Mouse (Mus musculus) midbrain, embryonic 10.5 days (tissue): Measurements from ENCODE around the gene Vps52. TPM values are rescaled to one million over a fixed set of nuclear protein-coding genes. Genes with fewer than 3 reads are reported as not detected.

Experiments used
- DNase-seq: peaks from one replicate; pipeline ENCODE4 v3.0.0-alpha.2; 2017; ENCODE audit warnings: low spot score
- H3K27ac ChIP-seq: fragments of 300-500 bp; sonication (generic); replicated peaks from 2 replicates; pipeline ENCODE4 v1.5.1; 2016; ENCODE audit warnings: mild to moderate bottlenecking
- H3K27me3 ChIP-seq: fragments of 300-500 bp; sonication (generic); 2 replicates; pipeline ENCODE4 v1.6.1; 2016; ENCODE audit warnings: low read depth, mild to moderate bottlenecking; ENCODE audit not compliant: poor library complexity, severe bottlenecking
- H3K36me3 ChIP-seq: fragments of 300-500 bp; sonication (generic); 2 replicates; pipeline ENCODE4 v1.6.1; 2016; ENCODE audit warnings: mild to moderate bottlenecking, moderate library complexity
- H3K4me1 ChIP-seq: fragments of 300-500 bp; sonication (generic); 2 replicates; pipeline ENCODE4 v1.6.1; 2016
- H3K4me3 ChIP-seq: fragments of 300-500 bp; sonication (generic); 2 replicates; pipeline ENCODE4 v1.5.1; 2016; ENCODE audit warnings: mild to moderate bottlenecking, moderate library complexity
- H3K9me3 ChIP-seq: fragments of 300-500 bp; sonication (generic); replicated peaks from 2 replicates; pipeline ENCODE4 v1.6.1; 2016; ENCODE audit warnings: mild to moderate bottlenecking
- WGBS: fragments of 180-500 bp; shearing (Covaris S2); methylation state at CpG from one replicate; pipeline ENCODE4 v1.1.7; 2016; 5-methylcytosine and 5-hydroxymethylcytosine counted together
- polyA plus RNA-seq: library from polyadenylated mRNA; unstranded; fragments of >200 nt; fragmentation: Nextera tagmentation; extraction: Ambion mirVana; gene quantifications from 2 replicates; pipeline ENCODE4 v1.2.1, GENCODE M21; 2016

Gene Vps52
- 53.5 and 61.0 TPM in 2 replicates for polyA plus RNA-seq

DNA sequence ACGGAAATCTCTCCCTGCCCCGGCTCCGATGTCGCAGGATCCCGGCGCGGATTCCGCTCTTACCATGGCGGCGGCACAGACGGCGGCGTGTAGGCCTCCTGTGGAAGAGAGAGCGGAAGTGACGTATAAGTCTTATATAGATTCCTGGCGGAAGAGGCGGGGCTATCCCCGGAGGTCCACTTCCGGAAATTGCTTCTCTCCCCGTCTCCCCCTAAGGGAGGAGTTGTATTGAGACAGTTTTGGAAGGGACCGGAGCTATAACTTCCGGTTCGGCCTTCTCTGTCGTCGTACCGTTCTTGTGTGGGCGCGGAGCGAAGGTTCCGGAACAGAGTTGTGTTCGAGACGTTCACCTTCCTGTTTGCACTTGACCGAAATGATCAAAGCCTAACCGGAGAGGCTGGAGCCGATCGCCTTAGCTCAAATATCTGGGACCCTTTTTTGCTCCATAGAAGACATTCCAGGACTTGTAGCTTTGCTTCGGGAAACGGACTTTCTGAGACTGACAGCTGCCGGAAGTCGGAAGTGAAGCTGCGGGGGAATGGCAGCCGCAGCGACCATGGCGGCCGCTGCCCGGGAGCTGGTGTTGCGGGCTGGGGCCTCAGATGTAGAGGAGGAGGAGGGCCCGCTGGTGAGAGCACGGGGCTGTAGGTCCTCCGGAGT is at the start of gene Vps52, which contains the start of gene Rps18:
TSS of gene Vps52 (plus strand) at position 258 of the 660 bp plus-strand sequence.
TSS of gene Rps18 (minus strand) at position 447 of the 660 bp plus-strand sequence.
- H3K36me3 ChIP-seq = peaks cover 66% of the 10 kb centered on the region
- H3K4me1 ChIP-seq = peaks cover 55% of the 10 kb centered on the region
- H3K27ac ChIP-seq = peak within 1 kb of the TSS; percentile 98
- no peaks in the 10 kb centered on the region for H3K27me3 ChIP-seq
- H3K9me3 ChIP-seq = no peaks in the 10 kb centered on the region
- peak within 1 kb of the TSS; percentile 99 for H3K4me3 ChIP-seq
- DNase-seq = peak; percentile 95
- under 1% methylated on average over 50 of the region's 50 CpGs for WGBS

DNA sequence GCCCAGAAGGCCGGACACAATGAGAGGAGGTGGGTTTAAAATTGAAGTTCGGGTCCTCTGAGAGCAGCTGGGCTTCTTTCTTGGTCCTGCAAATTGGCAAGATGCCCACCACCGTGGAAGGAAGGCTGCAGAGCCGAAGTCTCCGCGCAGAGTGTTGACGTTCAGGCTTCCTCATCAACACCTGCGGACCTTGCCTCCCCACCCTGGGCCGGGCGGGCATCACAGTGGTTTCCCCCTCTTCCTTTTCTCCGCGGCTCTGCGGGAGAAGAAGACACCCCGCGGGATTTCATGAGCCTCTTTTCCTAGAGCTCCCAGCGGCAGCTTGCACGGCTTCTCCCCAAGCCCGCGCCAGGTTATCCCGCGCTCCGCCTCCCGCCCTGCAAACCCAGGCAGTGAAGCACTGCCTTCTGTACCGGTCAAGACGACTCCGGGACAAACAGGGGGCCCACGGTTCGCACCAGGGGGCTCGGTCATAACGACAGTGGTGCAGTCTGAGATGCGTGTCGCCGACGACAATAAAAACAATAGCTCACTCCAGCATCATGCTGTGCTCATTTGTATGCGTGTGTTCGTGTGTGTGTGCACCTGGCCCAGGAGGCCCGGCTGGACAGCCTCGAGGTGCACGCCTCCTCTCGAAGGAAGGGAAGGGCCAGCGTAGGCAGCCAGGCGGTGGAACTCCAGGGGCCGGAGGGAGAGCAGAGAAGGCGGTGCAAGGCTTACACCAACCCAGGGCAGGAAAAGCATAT is 47.1 kb upstream of the Vps52 start:
- DNase-seq = peak; percentile 54
- peaks cover 39% of the 10 kb centered on the region for H3K4me1 ChIP-seq
- H3K9me3 ChIP-seq = no peaks in the 10 kb centered on the region
- peak overlapping the region; percentile 91 for H3K27ac ChIP-seq
- peaks cover 32% of the 10 kb centered on the region for H3K36me3 ChIP-seq
- under 1% methylated on average over 44 of the region's 44 CpGs for WGBS
- H3K4me3 ChIP-seq = peak overlapping the region; percentile 85
- H3K27me3 ChIP-seq = peaks cover 7% of the 10 kb centered on the region; the same call in 1 of the 2 replicates

DNA sequence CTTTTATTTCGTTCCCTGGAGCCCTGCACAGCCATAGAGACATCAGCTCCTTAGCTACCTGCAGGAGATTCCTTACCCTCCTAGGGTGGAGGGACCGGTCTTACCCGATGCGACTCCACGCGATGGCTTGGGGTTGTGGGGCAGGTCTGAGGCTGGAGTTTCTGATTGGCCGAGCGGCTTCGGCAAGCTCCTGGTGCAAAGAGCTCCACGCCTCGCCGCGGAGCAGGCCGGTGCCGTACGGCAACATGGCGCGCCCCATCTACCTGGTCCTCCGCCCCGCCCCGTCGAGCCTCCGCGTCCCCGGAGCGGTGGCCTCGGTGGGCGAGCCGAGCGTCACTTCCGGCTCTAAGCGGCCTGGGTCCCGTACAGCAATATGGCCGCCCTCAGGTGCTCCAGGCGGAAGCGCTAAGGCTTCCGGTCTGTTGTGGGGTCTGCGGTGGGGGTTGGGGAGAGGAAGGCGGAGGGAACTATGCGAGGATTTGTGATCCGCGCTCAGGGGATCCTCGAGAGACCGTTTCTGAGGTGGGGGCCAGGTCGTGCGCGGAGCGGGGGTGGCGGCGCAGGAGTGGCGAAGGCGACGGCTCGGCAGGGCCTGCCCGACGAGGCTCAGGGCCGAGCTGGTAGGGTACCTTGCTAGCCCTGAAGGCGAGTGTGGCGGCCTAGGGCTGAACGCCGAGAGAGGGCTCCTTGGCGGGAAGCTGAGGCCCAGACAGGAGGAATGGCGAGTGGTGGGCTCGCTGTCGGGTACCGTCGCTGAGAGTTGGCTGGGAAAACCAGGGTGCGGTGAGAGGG is 46.3 kb upstream of the Vps52 start, which contains the start of gene Daxx:
TSS of gene Daxx (plus strand) at position 338 of the 792 bp plus-strand sequence.
- Histone ChIP-seq H3K9me3 (no peaks in the 10 kb centered on the region), H3K4me3 (peak within 1 kb of the TSS; percentile 85), H3K27me3 (peaks cover 7% of the 10 kb centered on the region; the same call in 1 of the 2 replicates), H3K27ac (peak within 1 kb of the TSS; percentile 91), H3K36me3 (peaks cover 40% of the 10 kb centered on the region), H3K4me1 (peaks cover 44% of the 10 kb centered on the region)
- peak; percentile 99 for DNase-seq
- WGBS = under 1% methylated on average over 68 of the region's 68 CpGs

DNA sequence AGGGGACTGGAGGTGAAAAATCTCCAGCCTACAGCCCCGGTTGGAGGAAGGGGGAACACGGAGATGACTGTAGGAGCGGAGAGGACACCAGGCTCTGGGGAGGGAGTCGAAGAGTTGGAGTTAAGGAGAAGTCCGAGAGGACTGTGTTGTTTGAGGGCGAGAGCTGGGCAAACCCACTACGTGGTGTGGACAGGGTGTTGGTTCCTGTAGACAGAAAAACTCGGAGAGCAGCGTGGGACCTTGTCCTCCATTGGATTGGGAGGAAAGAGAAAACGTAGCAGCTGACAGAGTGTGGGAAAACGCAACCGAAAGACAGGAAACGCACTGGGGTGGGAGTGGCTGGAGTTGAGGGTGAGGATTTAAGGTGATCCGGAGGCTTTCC is 45.8 kb upstream of the Vps52 start:
- peaks cover 7% of the 10 kb centered on the region; the same call in 1 of the 2 replicates for H3K27me3 ChIP-seq
- H3K4me3 ChIP-seq = peak overlapping the region; percentile 85
- no peak for DNase-seq
- H3K4me1 ChIP-seq = peaks cover 47% of the 10 kb centered on the region
- peak overlapping the region; percentile 91 for H3K27ac ChIP-seq
- WGBS = 1% methylated on average over 14 of the region's 14 CpGs
- peaks cover 46% of the 10 kb centered on the region for H3K36me3 ChIP-seq
- H3K9me3 ChIP-seq = no peaks in the 10 kb centered on the region

DNA sequence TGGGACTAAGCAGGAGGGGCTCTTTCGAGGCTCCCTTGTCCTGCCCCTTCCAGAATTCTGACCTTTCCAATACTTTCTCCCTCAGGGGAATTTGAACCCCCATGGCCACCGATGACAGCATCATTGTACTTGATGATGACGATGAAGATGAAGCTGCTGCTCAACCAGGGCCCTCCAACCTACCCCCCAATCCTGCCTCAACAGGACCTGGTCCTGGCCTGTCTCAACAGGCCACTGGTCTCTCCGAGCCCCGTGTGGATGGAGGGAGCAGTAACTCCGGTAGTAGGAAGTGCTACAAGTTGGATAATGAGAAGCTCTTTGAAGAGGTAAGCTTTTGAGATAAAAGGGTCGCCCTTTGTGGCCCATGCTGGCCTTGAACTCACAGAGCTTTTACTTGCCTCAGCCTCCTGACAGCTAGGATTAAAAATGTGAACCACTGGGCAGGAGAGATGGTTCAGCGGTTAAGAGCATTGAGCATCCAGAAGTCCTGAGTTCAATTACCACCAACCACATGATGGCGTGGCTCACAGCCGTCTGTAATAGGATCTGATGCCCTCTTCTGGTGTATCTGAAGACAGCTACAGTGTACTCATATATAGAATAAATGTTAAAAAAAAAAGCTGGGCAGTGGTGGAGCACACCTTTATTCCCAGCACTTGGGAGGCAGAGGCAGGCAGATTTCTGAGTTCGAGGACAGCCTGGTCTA is 45.1 kb upstream of the Vps52 start:
- Histone ChIP-seq H3K27me3 (peaks cover 7% of the 10 kb centered on the region; the same call in 1 of the 2 replicates), H3K4me1 (peaks cover 50% of the 10 kb centered on the region), H3K36me3 (peaks cover 50% of the 10 kb centered on the region), H3K4me3 (peak overlapping the region; percentile 85), H3K27ac (peak overlapping the region; percentile 91), H3K9me3 (no peaks in the 10 kb centered on the region)
- 56% methylated on average over 11 of the region's 11 CpGs for WGBS
- DNase-seq = no peak

DNA sequence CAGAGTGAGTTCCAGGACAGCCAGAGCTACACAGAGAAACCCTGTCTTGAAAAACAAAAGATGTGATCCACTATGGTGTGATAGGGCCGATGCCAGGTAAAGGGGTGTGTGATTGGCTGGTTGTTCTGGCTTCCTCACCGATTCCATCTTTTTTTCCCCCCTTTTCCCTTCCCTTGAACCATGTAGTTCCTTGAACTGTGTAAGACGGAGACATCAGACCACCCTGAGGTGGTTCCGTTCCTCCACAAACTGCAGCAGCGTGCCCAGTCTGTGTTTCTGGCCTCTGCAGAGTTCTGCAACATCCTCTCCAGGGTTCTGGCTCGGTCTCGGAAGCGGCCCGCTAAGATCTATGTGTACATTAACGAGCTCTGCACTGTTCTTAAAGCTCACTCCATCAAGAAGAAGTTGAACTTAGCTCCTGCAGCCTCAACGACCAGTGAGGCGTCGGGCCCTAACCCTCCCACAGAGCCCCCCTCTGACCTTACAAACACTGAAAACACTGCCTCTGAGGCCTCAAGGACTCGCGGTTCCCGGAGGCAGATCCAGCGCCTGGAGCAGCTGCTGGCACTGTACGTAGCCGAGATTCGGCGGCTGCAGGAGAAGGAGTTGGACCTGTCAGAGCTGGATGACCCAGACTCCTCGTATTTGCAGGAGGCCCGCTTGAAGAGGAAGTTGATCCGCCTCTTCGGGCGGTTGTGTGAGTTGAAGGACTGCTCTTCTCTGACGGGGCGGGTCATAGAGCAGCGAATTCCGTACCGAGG is 44.4 kb upstream of the Vps52 start:
- no peak for DNase-seq
- Histone ChIP-seq H3K27ac (no peak overlapping the region), H3K4me3 (peak overlapping the region; percentile 85; the same call in 1 of the 2 replicates), H3K36me3 (peaks cover 50% of the 10 kb centered on the region), H3K4me1 (peaks cover 52% of the 10 kb centered on the region), H3K9me3 (no peaks in the 10 kb centered on the region), H3K27me3 (peaks cover 7% of the 10 kb centered on the region; the same call in 1 of the 2 replicates)
- 95% methylated on average over 31 of the region's 31 CpGs for WGBS

DNA sequence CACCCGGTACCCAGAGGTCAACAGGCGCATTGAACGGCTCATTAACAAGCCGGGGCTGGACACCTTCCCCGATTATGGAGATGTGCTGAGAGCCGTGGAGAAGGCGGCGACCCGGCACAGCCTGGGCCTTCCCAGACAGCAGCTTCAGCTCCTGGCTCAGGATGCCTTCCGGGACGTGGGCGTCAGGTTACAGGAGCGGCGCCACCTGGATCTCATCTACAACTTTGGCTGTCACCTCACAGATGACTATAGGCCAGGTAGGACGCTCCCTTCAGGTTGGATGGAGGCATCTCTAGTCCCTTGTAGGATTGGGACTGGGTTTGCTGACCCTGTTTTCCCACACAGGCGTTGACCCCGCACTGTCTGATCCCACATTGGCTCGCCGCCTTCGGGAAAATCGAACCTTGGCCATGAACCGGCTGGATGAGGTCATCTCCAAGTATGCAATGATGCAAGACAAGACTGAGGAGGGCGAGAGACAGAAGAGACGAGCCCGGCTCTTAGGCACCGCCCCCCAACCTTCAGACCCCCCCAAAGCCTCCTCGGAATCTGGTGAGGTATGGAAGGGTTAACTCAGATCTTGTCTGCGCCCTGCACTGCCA is 43.7 kb upstream of the Vps52 start:
- H3K4me1 ChIP-seq = peaks cover 58% of the 10 kb centered on the region

DNA sequence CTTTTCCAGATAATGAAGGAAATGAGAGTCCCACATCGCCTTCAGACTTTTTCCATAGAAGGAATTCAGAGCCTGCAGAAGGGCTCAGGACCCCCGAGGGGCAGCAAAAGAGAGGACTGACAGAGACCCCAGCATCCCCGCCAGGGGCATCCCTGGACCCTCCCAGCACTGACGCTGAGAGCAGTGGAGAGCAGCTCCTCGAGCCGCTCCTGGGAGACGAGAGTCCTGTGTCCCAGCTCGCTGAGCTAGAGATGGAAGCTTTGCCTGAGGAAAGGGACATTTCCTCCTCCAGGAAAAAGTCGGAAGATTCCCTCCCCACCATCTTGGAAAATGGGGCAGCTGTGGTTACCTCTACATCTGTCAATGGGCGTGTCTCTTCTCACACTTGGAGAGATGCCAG is 42.3 kb upstream of the Vps52 start:
- DNase-seq = no peak
- WGBS = 90% methylated on average over 10 of the region's 10 CpGs
- peaks cover 65% of the 10 kb centered on the region for H3K4me1 ChIP-seq

More for the DNA sequence above, 43.7 kb upstream of the Vps52 start:
- WGBS = 93% methylated on average over 28 of the region's 28 CpGs
- DNase-seq = no peak
- peaks cover 50% of the 10 kb centered on the region for H3K36me3 ChIP-seq
- H3K9me3 ChIP-seq = no peaks in the 10 kb centered on the region
- no peak overlapping the region for H3K27ac ChIP-seq
- H3K27me3 ChIP-seq = peaks cover 3% of the 10 kb centered on the region; the same call in 1 of the 2 replicates
- 0 out of 2 replicates have a peak overlapping the region, but pooled peaks have one; percentile 10 for H3K4me3 ChIP-seq

DNA sequence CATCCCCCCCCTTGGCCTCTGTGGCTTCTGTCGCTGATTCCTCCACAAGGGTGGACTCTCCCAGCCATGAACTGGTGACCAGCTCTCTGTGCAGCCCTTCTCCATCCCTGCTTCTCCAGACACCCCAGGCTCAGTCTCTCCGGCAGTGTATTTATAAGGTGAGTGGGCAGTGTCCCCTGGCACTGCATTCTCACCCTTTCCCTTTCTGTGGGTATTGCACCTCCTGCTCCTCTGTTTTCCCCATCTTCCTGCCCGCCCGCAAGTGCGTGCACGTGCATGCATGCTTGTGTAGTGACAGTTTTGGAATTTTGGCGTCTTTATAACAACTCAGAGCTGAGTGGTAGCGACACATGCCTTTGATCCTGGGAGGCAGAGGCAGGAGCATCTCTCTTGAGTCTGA is 41.7 kb upstream of the Vps52 start:
- Histone ChIP-seq H3K36me3 (peaks cover 67% of the 10 kb centered on the region), H3K9me3 (no peaks in the 10 kb centered on the region), H3K4me1 (peaks cover 66% of the 10 kb centered on the region), H3K4me3 (peak overlapping the region; percentile 21), H3K27me3 (peaks cover 17% of the 10 kb centered on the region), H3K27ac (no peak overlapping the region)
- no peak for DNase-seq
- WGBS = 97% methylated on average over 8 of the region's 8 CpGs

More for the DNA sequence above, 42.3 kb upstream of the Vps52 start:
- Histone ChIP-seq H3K9me3 (no peaks in the 10 kb centered on the region), H3K36me3 (peaks cover 64% of the 10 kb centered on the region), H3K27ac (no peak overlapping the region), H3K4me3 (0 out of 2 replicates have a peak overlapping the region, but pooled peaks have one; percentile 21), H3K27me3 (peaks cover 11% of the 10 kb centered on the region)

DNA sequence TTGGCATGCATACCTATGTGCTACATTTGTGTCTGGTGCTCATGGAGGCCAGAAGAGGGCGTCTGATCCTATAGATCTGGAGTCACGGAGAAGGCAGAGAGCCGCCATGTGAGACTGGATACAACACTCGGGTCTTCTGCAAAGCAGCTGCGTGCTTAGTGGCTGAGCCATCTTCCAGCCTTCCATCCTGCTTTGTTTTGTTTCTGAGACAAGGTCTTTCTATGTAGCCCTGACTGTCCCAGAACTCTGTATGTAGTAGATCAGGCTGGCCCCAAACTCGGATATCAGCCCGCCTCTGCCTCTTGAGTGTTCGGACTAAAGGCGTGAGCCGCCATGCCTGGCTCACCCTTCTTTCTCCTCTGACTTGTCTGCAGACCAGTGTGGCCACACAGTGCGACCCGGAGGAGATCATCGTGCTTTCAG is 40.6 kb upstream of the Vps52 start:
- Histone ChIP-seq H3K9me3 (no peaks in the 10 kb centered on the region), H3K27ac (no peak overlapping the region), H3K4me1 (peaks cover 74% of the 10 kb centered on the region), H3K36me3 (peaks cover 67% of the 10 kb centered on the region), H3K27me3 (peaks cover 18% of the 10 kb centered on the region), H3K4me3 (peak overlapping the region; percentile 74)
- no peak for DNase-seq
- WGBS = 74% methylated on average over 13 of the region's 13 CpGs
